Mouse (Mus musculus) megakaryocyte, embryonic 14.5 days (primary cell): ENCODE measurements around the gene Sept10.

Source experiments
- FLI1 ChIP-seq: IDR thresholded peaks from 2 replicates; pipeline ENCODE4 v1.6.1; 2012; ENCODE audit warnings: low read length, inconsistent platforms, mixed read lengths
- GATA1 ChIP-seq: IDR thresholded peaks from 3 replicates; pipeline ENCODE4 v1.6.1; 2012; ENCODE audit warnings: mixed read lengths, low read length, inconsistent platforms, borderline replicate concordance

DNA sequence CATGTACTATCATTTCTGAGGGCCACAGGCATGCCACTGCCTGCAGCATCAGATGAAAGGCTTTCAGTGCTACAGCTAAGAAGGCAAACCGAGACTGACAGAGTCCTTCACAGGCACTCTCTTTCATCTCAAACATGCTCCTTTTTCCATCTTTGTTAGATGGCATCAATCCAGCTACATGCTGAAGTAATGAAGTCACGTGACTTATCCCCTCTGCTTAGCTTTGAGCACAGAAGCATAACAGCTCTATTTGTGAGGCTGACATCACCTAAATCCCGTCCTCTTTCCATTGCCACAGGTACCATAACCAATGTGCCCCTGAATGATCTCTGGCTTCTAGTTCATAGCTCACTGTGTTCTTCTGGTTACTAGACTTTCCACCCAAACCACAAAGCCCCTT lies 50.6 kb downstream of the Sept10 start:
- TF ChIP-seq GATA1 (no peak), FLI1 (no peak)
